Mouse (Mus musculus): Measurements from ENCODE around the gene Lce1j. TPM values are rescaled to one million over a fixed set of nuclear protein-coding genes. Genes with fewer than 3 reads are reported as not detected.
"Not testable (repeated sequence)": the region's sequence is repeated elsewhere in the genome, so short reads cannot be mapped to it uniquely, and the experiment has no call there.

The Lce1j gene
- total RNA-seq (2021), result not detected
- long read RNA-seq, experiment 1, result 0 reads
- long read RNA-seq, experiment 2, result 0 reads

- no peak for DNase-seq
Observed at GRCm38 (mm10) chr3:92790414-92790813, at the start of gene Lce1j. Gene Lce1j (minus strand): TSS chr3:92790514.

GRCm38 (mm10) chr3:92827108-92827507, 36.8 kb upstream of the Lce1j start, which contains the start of gene Kprp:
Gene Kprp (minus strand): TSS chr3:92827247.
- no peak for DNase-seq

DNA sequence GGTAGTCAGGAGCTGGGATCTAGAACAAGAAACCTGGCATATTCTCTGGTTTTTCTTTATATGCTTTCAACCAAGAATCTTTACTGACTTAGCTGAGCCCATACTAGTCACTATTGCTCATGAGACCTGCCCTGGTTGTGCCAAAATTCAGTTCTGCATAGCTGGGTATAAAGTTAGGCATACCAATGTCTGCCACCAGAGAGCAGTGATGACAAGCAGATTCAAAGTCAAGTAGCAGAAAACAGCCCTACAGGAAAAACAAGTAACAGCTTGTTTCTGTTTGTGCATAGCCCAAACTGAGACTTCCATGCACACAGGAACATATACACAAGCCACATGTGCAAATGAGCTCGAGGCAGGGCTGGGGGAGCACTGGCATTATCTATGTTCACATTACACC, 35.5 kb upstream of the Lce1j start:
- no peak for DNase-seq

GRCm38 (mm10) chr3:92816036-92816435, 25.7 kb upstream of the Lce1j start:
- not testable (repeated sequence) for DNase-seq

DNA sequence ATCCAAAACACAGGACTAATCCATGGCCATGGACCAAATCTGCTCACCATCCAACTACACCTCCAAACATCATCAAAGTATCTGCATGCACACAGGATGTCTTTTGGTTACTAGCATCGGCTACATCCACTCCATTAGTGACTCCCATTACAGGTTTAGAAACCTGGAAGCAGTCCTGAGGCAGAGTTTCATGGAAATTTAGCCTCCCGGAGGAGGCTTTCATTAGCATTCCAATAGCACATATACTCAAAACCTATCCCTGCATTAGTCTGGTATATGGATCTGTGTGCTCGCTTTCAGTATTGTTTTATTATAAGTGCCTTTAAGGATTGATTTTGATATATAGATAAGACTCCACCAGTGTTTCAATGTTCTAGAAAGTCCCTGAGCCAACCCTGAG, 25.3 kb upstream of the Lce1j start:
- no peak for DNase-seq

DNA sequence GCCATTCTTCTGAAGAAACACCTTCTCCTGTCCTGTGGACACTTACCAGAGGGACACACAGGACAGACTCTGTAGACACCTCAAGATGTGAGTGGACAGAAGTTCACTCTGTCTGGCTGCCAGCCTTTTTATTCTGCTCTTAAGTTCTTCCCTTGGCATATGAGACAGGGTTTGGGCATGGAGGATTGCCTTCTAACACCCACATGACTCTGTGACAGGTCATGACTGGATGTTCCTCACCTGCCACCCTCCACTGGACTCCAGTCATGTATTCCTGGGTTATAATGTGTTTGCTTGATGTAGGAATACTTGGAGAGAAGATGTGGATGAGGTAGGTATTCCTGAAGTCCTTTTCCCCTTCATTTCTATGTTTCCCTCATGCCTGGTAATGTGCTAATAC, 17.5 kb upstream of the Lce1j start, which contains the start of gene Lce1k:
Lce1k (minus strand) TSS at position 101 of the 400 bp plus-strand sequence.
- DNase-seq, result no peak

- no peak for DNase-seq
Observed at GRCm38 (mm10) chr3:92778799-92779198, 11.5 kb downstream of the Lce1j start, which contains the start of gene Lce1i. Gene Lce1i (minus strand): TSS chr3:92778899.

DNA sequence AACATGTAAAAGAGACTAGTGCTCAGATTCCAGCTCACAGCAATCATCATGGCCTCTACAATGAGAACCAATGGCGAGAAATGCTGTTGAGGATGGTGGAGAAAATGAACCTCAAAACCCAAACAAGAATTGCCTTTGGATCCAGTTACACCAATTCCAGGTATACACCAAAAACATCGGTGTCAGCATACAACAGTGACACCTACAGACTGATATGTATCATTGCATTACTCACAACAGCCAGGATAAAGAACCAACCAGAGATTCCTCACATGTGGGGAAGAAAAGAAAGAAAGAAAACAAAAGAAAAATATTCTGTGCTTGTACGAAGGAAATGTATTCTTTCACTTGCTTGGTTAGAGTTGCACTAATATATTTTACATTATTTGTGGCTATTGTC, 18.7 kb downstream of the Lce1j start:
- DNase-seq, result no peak

GRCm38 (mm10) chr3:92764965-92765364, 25.3 kb downstream of the Lce1j start, which contains the start of gene Lce1h:
Gene Lce1h (minus strand): TSS chr3:92765065.
- DNase-seq, result no peak

DNA sequence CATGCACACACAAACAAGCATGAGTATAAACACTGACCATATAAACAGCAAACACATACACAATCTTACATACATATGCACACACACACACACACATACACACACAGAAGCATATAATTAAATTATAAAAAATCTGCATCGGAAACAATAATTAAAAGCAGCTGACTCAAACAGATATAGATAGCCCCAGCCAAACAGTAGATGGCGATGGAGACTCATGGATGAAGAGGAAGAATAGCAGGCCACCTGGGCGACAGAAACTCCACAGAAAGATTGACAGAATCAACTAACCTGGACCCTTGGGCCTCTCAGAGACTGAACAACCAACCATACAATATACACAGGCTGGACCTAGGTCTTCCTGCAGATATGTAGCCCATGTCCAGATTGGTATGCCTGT, 37.1 kb downstream of the Lce1j start:
- DNase-seq, result no peak

- no peak for DNase-seq
Observed at GRCm38 (mm10) chr3:92752238-92752637, 38.1 kb downstream of the Lce1j start, which contains the start of gene Lce1g. Gene Lce1g (minus strand): TSS chr3:92752338.

GRCm38 (mm10) chr3:92738996-92739395, 51.3 kb downstream of the Lce1j start, which contains the start of gene Gm38119:
Gene Gm38119 (minus strand): TSS chr3:92739096.
- no peak for DNase-seq

Other genes starting within 250 kb of the Lce1j start
- gene Ivl, start 216.8 kb downstream of the Lce1j start, total RNA-seq (2021), result not detected
- gene Smcp, start 201.5 kb downstream of the Lce1j start, total RNA-seq (2021), result not detected
- gene 2210017I01Rik, start 183.0 kb downstream of the Lce1j start, total RNA-seq (2021), result not detected
- not detected for gene Lce6a, start 168.9 kb downstream of the Lce1j start, total RNA-seq (2021)
- not detected for gene Lce1a1, start 142.2 kb downstream of the Lce1j start, total RNA-seq (2021)
- gene Lce1b, start 133.6 kb downstream of the Lce1j start, total RNA-seq (2021), result not detected
- not detected for gene Lce1a2, start 120.2 kb downstream of the Lce1j start, total RNA-seq (2021)
- not detected for gene Lce1c, start 111.3 kb downstream of the Lce1j start, total RNA-seq (2021)
- gene Lce1d, start 103.3 kb downstream of the Lce1j start, total RNA-seq (2021), result not detected
- not detected for gene Lce1e, start 81.4 kb downstream of the Lce1j start, total RNA-seq (2021)
- gene Lce1f, start 70.2 kb downstream of the Lce1j start, total RNA-seq (2021), result not detected
- not detected for gene Gm38119, start 51.4 kb downstream of the Lce1j start, total RNA-seq (2021)
- gene Lce1g, start 38.2 kb downstream of the Lce1j start, total RNA-seq (2021), result not detected
- not detected for gene Lce1h, start 25.4 kb downstream of the Lce1j start, total RNA-seq (2021)
- not detected for gene Lce1i, start 11.6 kb downstream of the Lce1j start, total RNA-seq (2021)
- not detected for gene Lce1k, start 17.4 kb upstream of the Lce1j start, total RNA-seq (2021)
- gene Kprp, start 36.7 kb upstream of the Lce1j start, total RNA-seq (2021), result not detected
- not detected for gene Lce1l, start 60.8 kb upstream of the Lce1j start, total RNA-seq (2021)
- gene 2310050C09Rik, start 79.7 kb upstream of the Lce1j start, total RNA-seq (2021), result not detected
- gene Lce3a, start 135.7 kb upstream of the Lce1j start, total RNA-seq (2021), result not detected
- gene Lce3b, start 142.5 kb upstream of the Lce1j start, total RNA-seq (2021), result not detected
- gene Lce3c, start 154.0 kb upstream of the Lce1j start, total RNA-seq (2021), result not detected
- not detected for gene Lce3d, start 166.9 kb upstream of the Lce1j start, total RNA-seq (2021)
- not detected for gene Lce3e, start 176.5 kb upstream of the Lce1j start, total RNA-seq (2021)
- not detected for gene Lce3f, start 201.7 kb upstream of the Lce1j start, total RNA-seq (2021)
- not detected for gene Crct1, start 225.2 kb upstream of the Lce1j start, total RNA-seq (2021)
- not detected for gene Lce1m, start 228.5 kb upstream of the Lce1j start, total RNA-seq (2021)